Mouse (Mus musculus): ENCODE results near the gene Lzts3. TPM values are rescaled to one million over a fixed set of nuclear protein-coding genes. Genes with fewer than 3 reads are reported as not detected.

Gene Lzts3
- 9.7 and 11.4 TPM in 2 replicates for polyA plus RNA-seq (2012; rRNA removed; ENCODE audit: low replicate concordance)

DNA sequence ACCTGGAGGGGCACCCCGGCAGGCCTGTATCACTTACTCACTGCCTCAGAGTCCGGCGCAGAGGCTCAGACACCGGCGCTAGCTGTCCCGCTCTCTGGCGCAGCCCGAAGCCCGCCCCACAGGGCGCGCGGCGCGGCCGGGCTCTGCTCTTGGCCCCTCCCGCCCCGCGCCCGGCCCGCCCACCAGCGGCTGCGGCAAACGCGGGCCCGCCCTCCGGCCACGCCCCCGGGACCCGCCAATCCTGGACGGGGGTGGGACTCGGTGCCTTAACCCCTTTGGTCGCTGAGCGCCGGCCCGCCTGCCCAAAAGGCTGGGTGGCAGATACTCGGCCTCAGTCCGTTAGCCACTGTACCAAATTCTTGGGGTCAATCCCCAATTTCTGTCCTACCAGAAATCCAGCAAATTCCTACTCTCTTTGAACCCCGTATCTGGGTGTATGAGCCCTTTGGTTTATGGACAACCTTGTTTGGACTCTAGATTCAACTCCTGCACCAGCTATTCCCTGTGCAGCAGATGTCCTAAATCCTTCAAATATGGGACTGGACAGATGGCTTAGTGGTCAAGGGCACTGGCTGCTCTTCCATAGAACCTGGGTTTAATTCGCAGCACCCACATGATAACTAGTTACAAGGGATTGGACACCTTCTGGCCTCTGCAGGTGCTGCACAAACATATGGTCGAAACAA, at the start of gene Lzts3:
Gene Lzts3, minus strand, starts transcription at position 120 of the 686 bp plus-strand sequence.

DNA sequence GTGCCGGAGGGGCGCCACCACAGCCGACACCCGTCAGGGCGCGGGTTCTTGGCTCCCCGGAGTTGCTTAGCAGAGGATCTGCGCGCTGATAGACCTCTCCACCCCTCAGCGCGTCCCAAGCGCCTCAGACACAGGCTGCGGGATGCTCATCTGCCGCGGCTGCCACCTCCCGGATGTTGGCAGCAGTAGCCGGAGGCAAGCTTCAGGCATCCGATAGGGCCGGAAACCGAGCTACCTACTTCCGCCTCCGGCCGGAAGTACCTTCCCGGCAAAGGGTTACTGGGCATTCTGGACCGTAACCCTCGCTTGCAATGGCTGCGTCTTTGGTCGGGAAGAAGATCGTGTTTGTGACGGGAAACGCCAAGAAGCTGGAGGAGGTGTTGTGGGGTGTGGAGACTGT, 25.0 kb upstream of the Lzts3 start, which contains the start of gene Itpa:
Gene Itpa, plus strand, starts transcription at position 52 of the 400 bp plus-strand sequence.

GRCm38 (mm10) chr2:130664102-130664701, 21.6 kb upstream of the Lzts3 start, which contains the start of gene Ddrgk1:
Gene Ddrgk1 (minus strand): TSS chr2:130664659.

DNA sequence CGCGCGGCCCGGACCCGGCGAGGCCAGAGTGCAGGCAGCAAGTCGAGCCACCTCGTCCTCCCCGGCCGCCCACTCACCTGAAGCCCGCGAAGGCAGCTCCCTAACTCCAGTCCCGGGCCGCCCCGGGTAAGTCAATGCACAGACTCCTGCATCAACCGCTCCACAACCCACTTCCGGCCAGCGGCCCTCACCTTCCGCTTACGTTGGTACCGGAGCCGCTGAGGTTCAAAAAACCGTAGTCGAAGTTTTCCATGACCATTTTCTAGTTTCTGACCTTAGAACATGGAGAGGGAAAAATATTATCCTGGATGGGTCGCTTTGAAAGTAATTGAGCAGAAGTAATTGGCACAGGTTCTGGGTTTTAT, 12.8 kb downstream of the Lzts3 start, which contains the start of the genes Fastkd5 and Ubox5:
Gene Fastkd5, minus strand, starts transcription at position 189 of the 365 bp plus-strand sequence.
Gene Ubox5, minus strand, starts transcription at position 200 of the 365 bp plus-strand sequence.

Other genes starting within 250 kb of the Lzts3 start
- 67.7 and 77.2 TPM in 2 replicates for gene Cpxm1, start 245.2 kb downstream of the Lzts3 start, polyA plus RNA-seq (2012; rRNA removed; ENCODE audit: low replicate concordance)
- not detected in 2 replicates for gene Gm28372, start 237.6 kb downstream of the Lzts3 start, polyA plus RNA-seq (2012; rRNA removed; ENCODE audit: low replicate concordance)
- gene 1700020A23Rik, start 237.5 kb downstream of the Lzts3 start, polyA plus RNA-seq (2012; rRNA removed; ENCODE audit: low replicate concordance): not detected in 2 replicates
- gene Tmem239, start 236.3 kb downstream of the Lzts3 start, polyA plus RNA-seq (2012; rRNA removed; ENCODE audit: low replicate concordance): not detected in 2 replicates
- gene Vps16, start 218.5 kb downstream of the Lzts3 start, polyA plus RNA-seq (2012; rRNA removed; ENCODE audit: low replicate concordance): 61.1 and 100 TPM in 2 replicates
- gene Pced1a, start 218.1 kb downstream of the Lzts3 start, polyA plus RNA-seq (2012; rRNA removed; ENCODE audit: low replicate concordance): 44.2 and 51.1 TPM in 2 replicates
- 60.0 and 66.0 TPM in 2 replicates for gene Ptpra, start 192.5 kb downstream of the Lzts3 start, polyA plus RNA-seq (2012; rRNA removed; ENCODE audit: low replicate concordance)
- gene Mrps26, start 79.1 kb downstream of the Lzts3 start, polyA plus RNA-seq (2012; rRNA removed; ENCODE audit: low replicate concordance): 43.1 and 102 TPM in 2 replicates
- gene Oxt, start 66.6 kb downstream of the Lzts3 start, polyA plus RNA-seq (2012; rRNA removed; ENCODE audit: low replicate concordance): 0.44 TPM in 1 of 2 replicates, not detected in the other
- gene Avp, start 60.2 kb downstream of the Lzts3 start, polyA plus RNA-seq (2012; rRNA removed; ENCODE audit: low replicate concordance): not detected in 2 replicates
- gene Fastkd5, start 12.8 kb downstream of the Lzts3 start, polyA plus RNA-seq (2012; rRNA removed; ENCODE audit: low replicate concordance): 1.1 and 2.6 TPM in 2 replicates
- gene Ubox5, start 12.8 kb downstream of the Lzts3 start, polyA plus RNA-seq (2012; rRNA removed; ENCODE audit: low replicate concordance): 6.6 and 7.8 TPM in 2 replicates
- 79.1 and 84.2 TPM in 2 replicates for gene Ddrgk1, start 21.9 kb upstream of the Lzts3 start, polyA plus RNA-seq (2012; rRNA removed; ENCODE audit: low replicate concordance)
- 23.2 and 24.8 TPM in 2 replicates for gene Itpa, start 24.8 kb upstream of the Lzts3 start, polyA plus RNA-seq (2012; rRNA removed; ENCODE audit: low replicate concordance)
- gene Slc4a11, start 54.7 kb upstream of the Lzts3 start, polyA plus RNA-seq (2012; rRNA removed; ENCODE audit: low replicate concordance): 4.2 and 5.1 TPM in 2 replicates

All from mammary gland, adult 2 months (tissue).